Mouse (Mus musculus): Measurements from ENCODE around the gene Tpst1. TPM values are rescaled to one million over a fixed set of nuclear protein-coding genes. Genes with fewer than 3 reads are reported as not detected.

Tpst1 gene
- polyA plus RNA-seq, 1 experiment from 2014 or later, result 56.5 TPM

DNA sequence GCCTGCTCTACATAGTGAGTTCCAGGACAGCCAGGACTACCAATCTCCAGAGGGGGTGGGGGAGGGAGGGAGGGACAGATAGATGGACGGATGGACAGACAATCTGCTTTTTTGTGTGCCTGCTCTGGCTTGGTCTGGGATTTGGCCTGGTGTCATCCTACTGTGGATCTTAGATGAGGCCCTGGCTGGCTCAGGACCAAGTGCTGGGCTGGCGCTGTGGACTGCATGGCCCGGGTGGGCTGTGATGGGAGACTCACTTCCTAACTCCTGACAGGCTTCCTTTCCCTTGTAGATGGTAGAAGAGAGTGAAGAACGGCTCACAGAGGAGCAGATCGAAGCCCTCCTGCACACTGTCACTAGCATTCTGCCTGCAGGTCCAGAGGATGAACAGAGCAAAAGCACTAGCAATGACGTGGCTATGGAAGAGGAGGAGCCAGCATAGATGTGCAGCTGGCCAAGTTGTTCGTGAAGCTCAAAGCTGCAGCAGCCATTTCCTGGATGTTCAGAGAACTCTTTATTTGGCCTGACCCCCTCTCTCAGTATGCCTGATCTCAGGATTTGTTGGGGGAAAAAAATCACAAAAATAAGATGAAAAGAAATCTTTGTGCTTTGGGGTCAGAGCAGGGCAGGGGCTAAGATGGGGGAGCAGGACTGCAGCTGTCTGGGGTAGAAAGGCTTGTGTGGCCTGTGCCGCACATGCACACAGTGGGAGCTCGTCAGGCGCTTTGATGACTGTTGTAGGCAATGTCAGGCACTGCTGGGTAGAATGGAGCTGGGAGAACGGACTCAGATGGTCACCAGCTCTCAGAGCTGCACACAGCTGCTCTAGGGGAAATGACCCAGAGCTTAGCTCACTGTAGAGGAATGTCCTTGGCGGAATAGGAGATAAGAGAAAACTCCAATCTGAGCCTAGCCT is 13.5 kb upstream of the Tpst1 start:
- 75% methylated on average over 12 of the region's 12 CpGs for WGBS
- H3K9ac ChIP-seq, result no peak overlapping the region
- peaks cover 32% of the 10 kb centered on the region for H3K36me3 ChIP-seq (replicated peaks)
- H3K4me3 ChIP-seq (replicated peaks), result no peak overlapping the region
- ATAC-seq (ENCODE audit: low FRiP score), result 0 out of 2 replicates have a peak, but pooled peaks have one; percentile 39
- H3K9me3 ChIP-seq, result no peaks in the 10 kb centered on the region
- H3K27ac ChIP-seq, result no peak overlapping the region
- H3K4me2 ChIP-seq, result no peak overlapping the region
- H3K4me1 ChIP-seq, result no peaks in the 10 kb centered on the region
- H3K27me3 ChIP-seq, result no peaks in the 10 kb centered on the region

GRCm38 (mm10) chr5:130060329-130060665 is 12.8 kb upstream of the Tpst1 start:
- Histone ChIP-seq H3K36me3 (replicated peaks) (peaks cover 26% of the 10 kb centered on the region), H3K27ac (no peak overlapping the region), H3K4me1 (no peaks in the 10 kb centered on the region), H3K9me3 (no peaks in the 10 kb centered on the region), H3K4me2 (no peak overlapping the region), H3K27me3 (no peaks in the 10 kb centered on the region), H3K4me3 (replicated peaks) (no peak overlapping the region), H3K9ac (no peak overlapping the region)
- ATAC-seq (ENCODE audit: low FRiP score), result no peak
- WGBS, result 94% methylated on average over 4 of the region's 4 CpGs

- ATAC-seq (ENCODE audit: low FRiP score), result no peak
- no peak overlapping the region for H3K27ac ChIP-seq
- 85% methylated on average over 2 of the region's 2 CpGs for WGBS
- H3K27me3 ChIP-seq, result no peaks in the 10 kb centered on the region
- H3K9ac ChIP-seq, result no peak overlapping the region
- no peak overlapping the region for H3K4me2 ChIP-seq
- H3K4me1 ChIP-seq, result no peaks in the 10 kb centered on the region
- H3K9me3 ChIP-seq, result no peaks in the 10 kb centered on the region
- peaks cover 21% of the 10 kb centered on the region for H3K36me3 ChIP-seq (replicated peaks)
- no peak overlapping the region for H3K4me3 ChIP-seq (replicated peaks)
Observed at GRCm38 (mm10) chr5:130062096-130062495, 11.0 kb upstream of the Tpst1 start.

- H3K36me3 ChIP-seq (replicated peaks), result peaks cover 21% of the 10 kb centered on the region
- no peaks in the 10 kb centered on the region for H3K27me3 ChIP-seq
- H3K27ac ChIP-seq, result no peak overlapping the region
- H3K9ac ChIP-seq, result no peak overlapping the region
- no peak overlapping the region for H3K4me3 ChIP-seq (replicated peaks)
- H3K4me2 ChIP-seq, result no peak overlapping the region
- ATAC-seq (ENCODE audit: low FRiP score), result no peak
- H3K9me3 ChIP-seq, result no peaks in the 10 kb centered on the region
- 87% methylated on average over 2 of the region's 2 CpGs for WGBS
- H3K4me1 ChIP-seq, result no peaks in the 10 kb centered on the region
Observed at GRCm38 (mm10) chr5:130063760-130064159, 9.4 kb upstream of the Tpst1 start.

DNA sequence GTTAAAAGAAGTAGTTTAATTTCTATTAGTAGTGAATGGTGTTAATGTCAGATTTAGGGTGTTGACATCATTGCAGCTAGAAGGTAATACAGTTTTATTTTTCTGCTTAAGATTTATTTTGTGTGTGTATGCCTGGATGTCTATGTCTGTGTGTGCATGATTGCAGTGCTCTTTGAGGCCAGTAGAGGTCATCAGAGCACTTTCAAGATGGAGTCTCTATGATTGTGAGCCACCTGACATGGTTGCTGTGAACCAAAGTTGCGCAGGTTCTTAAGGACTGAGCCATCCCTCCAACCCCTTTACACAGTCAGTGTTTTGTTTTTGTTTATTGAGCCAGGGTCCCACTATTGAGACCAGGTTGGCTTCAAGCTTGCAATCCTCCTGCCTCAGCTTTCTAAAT is 7.5 kb upstream of the Tpst1 start:
- Histone ChIP-seq H3K4me1 (no peaks in the 10 kb centered on the region), H3K9me3 (no peaks in the 10 kb centered on the region), H3K4me3 (replicated peaks) (no peak overlapping the region), H3K27ac (no peak overlapping the region), H3K4me2 (no peak overlapping the region), H3K27me3 (no peaks in the 10 kb centered on the region), H3K9ac (no peak overlapping the region), H3K36me3 (replicated peaks) (peaks cover 7% of the 10 kb centered on the region; the same call in 1 of the 2 replicates)
- WGBS, result 90% methylated on average over 1 of the region's 1 CpGs
- ATAC-seq (ENCODE audit: low FRiP score), result no peak

DNA sequence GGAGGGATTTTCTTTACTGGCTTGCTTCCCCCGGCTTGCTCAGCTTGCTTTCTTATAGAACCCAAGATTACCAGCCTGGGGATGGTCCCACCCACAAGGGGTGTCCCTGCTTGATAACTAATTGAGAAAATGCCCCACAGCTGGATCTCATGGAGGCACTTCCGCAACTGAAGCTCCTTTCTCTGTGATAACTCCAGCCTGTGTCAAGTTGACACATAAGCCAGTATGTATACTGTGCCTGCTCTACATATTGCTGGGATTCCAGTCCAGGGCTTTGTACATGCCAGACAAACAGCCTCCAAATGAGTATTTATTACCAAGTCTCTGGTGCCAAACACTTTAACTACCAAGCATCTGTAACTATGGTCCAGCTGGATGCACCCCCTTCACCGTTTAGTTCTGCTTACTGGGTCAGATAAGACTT is 5.3 kb upstream of the Tpst1 start:
- H3K4me3 ChIP-seq (replicated peaks), result no peak overlapping the region
- H3K27ac ChIP-seq, result no peak overlapping the region
- no peaks in the 10 kb centered on the region for H3K27me3 ChIP-seq
- H3K4me2 ChIP-seq, result no peak overlapping the region
- whole genome bisulfite sequencing, result 75% methylated on average over 3 of the region's 3 CpGs
- ATAC-seq (ENCODE audit: low FRiP score), result no peak
- no peaks in the 10 kb centered on the region for H3K9me3 ChIP-seq
- H3K4me1 ChIP-seq, result no peaks in the 10 kb centered on the region
- no peak overlapping the region for H3K9ac ChIP-seq
- H3K36me3 ChIP-seq (replicated peaks), result no peaks in the 10 kb centered on the region

DNA sequence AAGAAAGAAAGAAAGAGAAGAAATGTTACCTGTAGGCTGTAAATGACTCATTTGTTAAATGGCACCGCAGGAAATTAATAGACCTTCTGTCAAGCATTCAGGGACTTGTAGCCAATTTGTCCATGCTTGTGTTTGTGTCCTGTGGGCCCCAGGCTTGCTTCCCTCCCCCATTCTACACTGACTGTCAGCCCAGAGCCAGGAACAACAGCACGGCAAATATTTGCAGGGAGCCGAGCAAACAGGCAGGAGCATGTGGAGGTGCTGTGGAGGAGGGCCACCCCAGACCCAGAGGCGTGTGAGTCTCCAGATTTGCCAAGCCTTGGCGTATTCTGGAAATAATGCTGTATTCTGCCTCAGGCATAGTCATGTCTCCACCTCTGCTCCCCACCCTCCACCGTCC is 1.4 kb downstream of the Tpst1 start:
- no peaks in the 10 kb centered on the region for H3K27me3 ChIP-seq
- H3K4me3 ChIP-seq (replicated peaks), result no peak overlapping the region
- H3K27ac ChIP-seq, result no peak overlapping the region
- H3K4me1 ChIP-seq, result peaks cover 5% of the 10 kb centered on the region; the same call in 1 of the 2 replicates
- no peak overlapping the region for H3K4me2 ChIP-seq
- no peak for ATAC-seq (ENCODE audit: low FRiP score)
- H3K9ac ChIP-seq, result no peak overlapping the region
- no peaks in the 10 kb centered on the region for H3K36me3 ChIP-seq (replicated peaks)
- H3K9me3 ChIP-seq, result no peaks in the 10 kb centered on the region
- WGBS, result 78% methylated on average over 6 of the region's 6 CpGs

DNA sequence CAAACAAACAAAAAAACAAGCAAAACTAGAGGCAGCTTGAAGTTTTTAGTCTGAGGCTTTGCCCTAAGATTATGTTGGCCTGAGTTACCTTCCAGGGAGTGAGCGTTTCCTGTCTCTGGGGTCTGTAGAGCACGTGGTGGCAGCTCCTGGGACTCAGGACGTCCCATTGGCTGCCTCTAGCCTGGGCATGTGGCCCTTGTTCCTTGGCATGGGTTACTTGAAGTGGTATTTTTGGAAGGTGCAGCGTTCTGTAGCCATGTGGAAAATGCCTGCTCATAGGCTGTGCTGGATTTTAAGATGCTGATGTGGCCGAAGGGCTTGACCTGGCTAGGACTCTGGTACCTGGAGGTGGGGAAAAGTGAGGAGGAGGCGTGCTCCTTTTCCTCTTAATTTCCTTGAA is 3.3 kb downstream of the Tpst1 start:
- Histone ChIP-seq H3K9me3 (no peaks in the 10 kb centered on the region), H3K9ac (no peak overlapping the region), H3K36me3 (replicated peaks) (peaks cover 5% of the 10 kb centered on the region), H3K4me1 (peaks cover 9% of the 10 kb centered on the region; the same call in 1 of the 2 replicates), H3K4me2 (no peak overlapping the region), H3K27ac (no peak overlapping the region), H3K4me3 (replicated peaks) (no peak overlapping the region), H3K27me3 (no peaks in the 10 kb centered on the region)
- ATAC-seq (ENCODE audit: low FRiP score), result no peak
- 69% methylated on average over 6 of the region's 6 CpGs for WGBS

DNA sequence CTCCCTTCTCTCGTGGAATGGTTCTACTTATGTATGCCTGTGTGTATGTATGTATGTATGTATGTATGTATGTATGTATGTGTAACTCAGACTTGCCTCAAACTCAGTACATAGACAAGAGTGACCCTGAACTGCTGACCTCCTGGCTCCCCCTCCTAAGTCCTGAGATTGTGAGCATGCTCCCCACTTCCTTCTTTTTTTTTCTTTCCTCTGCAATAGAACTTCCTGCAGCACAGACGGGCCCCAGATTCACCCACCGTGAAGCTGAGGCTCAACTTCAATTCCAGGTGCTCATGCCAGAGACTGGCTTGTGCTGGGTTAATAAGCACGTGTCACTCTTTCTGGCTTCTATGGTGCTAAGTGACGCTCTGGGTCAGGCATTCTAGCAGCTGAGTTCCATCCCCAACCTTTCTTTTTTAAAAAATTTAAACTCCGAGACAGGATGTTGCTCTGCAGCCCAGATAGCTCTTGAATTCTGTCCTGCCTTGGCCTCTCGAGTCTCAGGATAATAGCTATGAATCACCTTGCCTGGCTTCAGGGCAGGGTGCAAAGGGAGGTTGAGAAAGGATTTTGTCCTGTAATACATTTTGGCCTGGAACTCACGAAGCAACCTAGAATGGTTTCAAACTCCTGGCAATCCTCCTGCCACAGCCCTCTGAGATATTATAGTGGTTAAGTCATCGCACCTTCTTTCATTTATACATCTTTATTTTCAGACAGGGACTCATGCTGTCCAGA is 5.1 kb downstream of the Tpst1 start:
- H3K9ac ChIP-seq, result no peak overlapping the region
- no peak overlapping the region for H3K4me3 ChIP-seq (replicated peaks)
- no peak overlapping the region for H3K4me2 ChIP-seq
- H3K27ac ChIP-seq, result no peak overlapping the region
- H3K4me1 ChIP-seq, result peaks cover 9% of the 10 kb centered on the region; the same call in 1 of the 2 replicates
- H3K36me3 ChIP-seq (replicated peaks), result peaks cover 11% of the 10 kb centered on the region
- WGBS, result 81% methylated on average over 9 of the region's 9 CpGs
- H3K27me3 ChIP-seq, result no peaks in the 10 kb centered on the region
- no peak for ATAC-seq (ENCODE audit: low FRiP score)
- no peaks in the 10 kb centered on the region for H3K9me3 ChIP-seq

DNA sequence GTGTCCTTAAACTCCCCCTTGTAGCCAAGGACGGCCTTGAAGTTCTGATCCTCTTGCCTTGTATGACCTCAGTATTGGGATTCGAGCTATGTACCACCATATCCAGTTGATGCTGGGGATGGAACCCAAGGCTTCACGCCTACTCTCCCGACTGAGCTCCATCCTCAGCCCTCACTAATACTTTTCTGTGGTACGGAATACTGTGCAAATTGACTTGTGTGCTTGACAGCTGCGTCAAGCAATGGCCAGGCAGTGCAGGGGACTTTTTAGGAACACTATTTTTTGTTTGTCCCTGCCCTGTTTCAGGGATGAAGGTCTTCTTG is 5.7 kb downstream of the Tpst1 start:
- H3K4me3 ChIP-seq (replicated peaks), result peak overlapping the region; percentile 78
- peak overlapping the region; percentile 68 for H3K4me2 ChIP-seq
- 47% methylated on average over 6 of the region's 6 CpGs for WGBS
- ATAC-seq (ENCODE audit: low FRiP score), result peak; percentile 45
- H3K9ac ChIP-seq, result peak overlapping the region; percentile 36
- peaks cover 9% of the 10 kb centered on the region; the same call in 1 of the 2 replicates for H3K4me1 ChIP-seq
- peak overlapping the region; percentile 43; the same call in 1 of the 2 replicates for H3K27ac ChIP-seq
- peaks cover 11% of the 10 kb centered on the region for H3K36me3 ChIP-seq (replicated peaks)
- no peaks in the 10 kb centered on the region for H3K27me3 ChIP-seq
- H3K9me3 ChIP-seq, result no peaks in the 10 kb centered on the region

GRCm38 (mm10) chr5:130079202-130080050 is 6.3 kb downstream of the Tpst1 start:
- 1% methylated on average over 69 of the region's 86 CpGs for WGBS
- Histone ChIP-seq H3K9ac (peak overlapping the region; percentile 85), H3K27me3 (no peaks in the 10 kb centered on the region), H3K4me1 (peaks cover 9% of the 10 kb centered on the region; the same call in 1 of the 2 replicates), H3K4me3 (replicated peaks) (peak overlapping the region; percentile 78), H3K27ac (peak overlapping the region; percentile 84), H3K9me3 (no peaks in the 10 kb centered on the region), H3K36me3 (replicated peaks) (peaks cover 11% of the 10 kb centered on the region), H3K4me2 (peak overlapping the region; percentile 68)
- ATAC-seq (ENCODE audit: low FRiP score), result peak; percentile 99
